Mouse (Mus musculus) pancreas, adult 10 weeks (tissue): ENCODE measurements around the gene Tspan9. TPM values are rescaled to one million over a fixed set of nuclear protein-coding genes. Genes with fewer than 3 reads are reported as not detected.

Experiments
- polyA plus RNA-seq: library from polyadenylated mRNA; stranded (reverse); fragments of 350-450 nt; fragmentation: Illumina TruSeq; extraction: RNeasy Lipid Tissue Mini Kit (QIAGEN cat#74804); gene quantifications from one replicate; pipeline ENCODE4 v1.2.3, GENCODE M21; 2015; ENCODE audit warnings: low read depth, low replicate concordance; ENCODE audit not compliant: insufficient read depth

Tspan9 gene
- polyA plus RNA-seq: 14.3 TPM

GRCm38 (mm10) chr6:128143390-128144020 is at the start of gene Tspan9:
TSS of gene Tspan9 (minus strand) at chr6:128143594.

Other genes with a start within 250 kb of the Tspan9 start
- gene Tead4, start 157.2 kb upstream of the Tspan9 start, polyA plus RNA-seq: 2.6 TPM
- 3.4 TPM for gene Tulp3, start 212.3 kb upstream of the Tspan9 start, polyA plus RNA-seq
- gene Rhno1, start 219.3 kb upstream of the Tspan9 start, polyA plus RNA-seq: 9.0 TPM
- 0.33 TPM for gene Foxm1, start 219.4 kb upstream of the Tspan9 start, polyA plus RNA-seq
- gene Tex52, start 231.9 kb upstream of the Tspan9 start, polyA plus RNA-seq: not detected
- gene Gm44596, start 231.9 kb upstream of the Tspan9 start, polyA plus RNA-seq: not detected